Mouse (Mus musculus) spleen, postnatal 4 days (tissue): Measurements from ENCODE around the gene Dnajc4.
A peak's percentile ranks its signal among the peaks of the same experiment; 100 is the strongest.

Experiments
- DNase-seq, 2 experiments: peaks; one replicate each; pipeline ENCODE4 v3.0.0; 2022; ENCODE audit warnings: low spot score in 2 of 2

Gene Dnajc4

DNA sequence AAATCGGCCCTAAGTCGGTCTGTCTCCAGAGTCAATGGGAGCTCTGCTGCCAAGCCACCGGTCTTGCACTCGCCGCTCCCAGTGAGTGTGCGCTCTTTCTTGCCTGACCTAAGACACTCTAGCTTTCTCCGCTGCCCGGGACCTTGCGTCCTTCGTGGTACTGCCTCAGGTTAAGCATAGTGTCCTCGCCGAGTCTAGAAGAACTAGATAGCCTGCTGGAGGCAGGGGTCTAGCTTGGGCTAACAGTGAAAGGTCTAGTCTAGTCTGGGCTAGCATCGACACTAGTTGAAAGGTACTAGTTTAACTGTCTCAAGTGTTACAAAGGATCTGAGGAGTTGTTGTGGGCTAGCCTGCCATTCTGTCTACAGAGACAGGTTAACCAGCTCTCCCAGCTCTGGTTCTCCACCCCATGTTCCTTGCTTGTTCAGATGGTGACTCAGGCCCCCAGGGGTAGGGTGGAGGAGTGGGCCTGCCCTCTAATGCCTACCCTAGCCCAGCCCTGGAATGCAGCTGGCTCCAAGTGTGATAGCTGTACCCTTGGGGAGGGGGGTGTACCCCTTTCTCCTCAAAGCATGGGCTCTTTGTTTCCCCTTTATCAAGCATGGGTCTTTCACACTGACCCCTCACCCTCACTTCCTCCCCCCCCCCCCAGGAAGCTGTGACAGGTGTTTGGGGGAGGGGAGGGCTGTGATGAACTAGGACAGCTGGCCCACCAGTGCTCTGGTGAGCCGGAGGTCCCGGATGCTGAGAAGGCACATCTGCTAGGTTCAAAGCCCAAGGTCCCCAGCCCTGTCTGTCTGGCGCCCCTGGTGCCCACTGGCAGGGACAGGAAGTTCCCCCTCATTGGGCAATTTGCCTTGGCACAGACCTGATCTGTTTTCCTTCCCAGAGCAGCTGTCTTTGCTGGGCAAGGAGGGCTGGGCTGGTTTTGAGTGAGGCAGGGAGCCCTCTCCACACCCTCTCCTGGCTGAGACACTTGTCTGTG lies 16.5 kb downstream of the Dnajc4 start, which contains the start of gene Plcb3:
TSS of gene Plcb3 (minus strand) at position 934 of the 985 bp plus-strand sequence.
- peak; percentile 62 to 81 for DNase-seq

GRCm38 (mm10) chr19:6974211-6975205 lies 17.9 kb downstream of the Dnajc4 start, which contains the start of gene Ppp1r14b:
Gene Ppp1r14b (plus strand): TSS chr19:6974968.
- DNase-seq, result peak; percentile 76 to 89

GRCm38 (mm10) chr19:6973581-6974190 lies 18.7 kb downstream of the Dnajc4 start:
- DNase-seq, result no peak

GRCm38 (mm10) chr19:6972247-6972917 lies 20.0 kb downstream of the Dnajc4 start:
- DNase-seq, result no peak

DNA sequence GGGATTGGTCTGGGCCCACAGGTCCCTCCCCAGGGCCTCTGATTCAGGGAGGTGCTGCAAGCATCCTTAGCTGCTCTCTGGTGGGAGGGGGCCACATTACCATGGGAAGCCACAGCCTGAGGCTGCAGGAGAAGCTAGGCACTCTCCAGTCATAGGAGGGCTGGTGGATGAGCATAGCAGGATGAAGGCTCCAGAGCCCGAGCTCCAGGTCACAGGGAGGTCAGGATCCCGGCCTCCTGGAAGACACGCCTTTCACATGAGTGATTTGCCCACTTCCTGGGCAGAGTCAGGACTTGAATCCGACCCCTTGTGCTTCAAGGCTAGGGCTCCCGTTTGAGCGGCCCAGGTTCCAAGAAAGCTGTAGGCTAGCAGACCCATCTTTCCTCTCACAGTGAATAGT lies 20.7 kb downstream of the Dnajc4 start:
- DNase-seq, result no peak

GRCm38 (mm10) chr19:6970460-6971085 lies 21.8 kb downstream of the Dnajc4 start:
- DNase-seq, result no peak

GRCm38 (mm10) chr19:6969665-6970381 lies 22.5 kb downstream of the Dnajc4 start:
- DNase-seq, result peak; percentile 77 to 91

DNA sequence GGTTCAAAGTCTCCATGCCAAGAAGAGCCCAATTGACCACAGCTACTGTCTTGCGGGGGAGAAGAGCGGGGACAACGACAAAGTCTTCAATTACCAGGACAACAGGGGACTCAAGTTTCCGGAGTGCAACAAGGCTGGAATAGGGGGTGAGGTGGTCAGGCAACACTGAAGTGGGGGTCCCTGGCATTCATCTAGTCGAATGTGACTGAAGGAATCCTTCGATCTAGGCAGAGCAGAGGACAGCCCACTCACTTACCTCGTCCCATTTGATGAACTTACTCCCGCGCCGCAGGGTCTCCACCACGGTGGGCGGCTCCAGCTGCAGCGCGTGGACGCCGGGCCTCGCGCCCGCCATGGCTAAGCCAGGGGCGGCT lies 23.1 kb downstream of the Dnajc4 start:
- DNase-seq, result no peak

DNA sequence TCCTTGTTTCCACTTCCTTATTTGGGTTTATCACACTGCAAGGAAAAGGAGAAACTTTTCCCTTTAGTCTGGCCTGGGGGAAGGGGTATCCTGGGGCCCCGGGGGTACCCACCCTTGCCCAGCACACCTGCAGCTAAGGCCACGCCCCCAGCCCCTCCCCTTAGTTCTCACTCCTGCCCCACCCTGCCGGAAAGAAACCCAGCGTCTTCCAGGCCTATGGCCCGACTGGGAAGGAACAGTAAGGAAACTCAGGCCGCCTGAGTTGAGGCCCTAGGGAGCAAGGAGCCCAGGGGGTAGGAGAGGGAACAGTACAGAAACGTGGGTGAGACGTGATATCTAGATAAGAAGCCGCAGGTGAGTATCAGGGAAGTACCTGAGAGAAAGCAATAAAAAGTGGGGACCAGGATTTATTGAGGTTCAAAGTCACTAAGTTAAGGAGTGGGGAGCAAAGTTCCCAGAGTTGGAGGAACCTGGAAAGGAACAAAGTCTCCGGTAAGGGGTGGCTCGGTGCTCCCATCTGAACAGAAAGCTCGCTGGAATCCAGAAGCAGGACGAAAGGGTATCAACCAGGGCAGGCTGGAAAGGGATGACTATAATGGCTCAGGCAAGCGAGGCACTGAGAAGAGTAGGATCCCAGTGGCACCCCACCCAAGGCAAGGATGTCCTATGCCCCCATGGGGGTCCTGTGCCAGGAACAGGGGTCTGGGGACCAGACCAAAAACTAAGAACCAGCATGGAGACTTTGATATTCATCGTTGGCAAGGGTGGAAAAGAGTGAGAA lies 23.7 kb downstream of the Dnajc4 start:
- peak in 1 of 2 experiments; percentile 64 for DNase-seq

GRCm38 (mm10) chr19:6956461-6956860 lies 35.9 kb downstream of the Dnajc4 start:
- DNase-seq, result no peak

GRCm38 (mm10) chr19:6955424-6955823 lies 36.9 kb downstream of the Dnajc4 start:
- DNase-seq, result no peak

DNA sequence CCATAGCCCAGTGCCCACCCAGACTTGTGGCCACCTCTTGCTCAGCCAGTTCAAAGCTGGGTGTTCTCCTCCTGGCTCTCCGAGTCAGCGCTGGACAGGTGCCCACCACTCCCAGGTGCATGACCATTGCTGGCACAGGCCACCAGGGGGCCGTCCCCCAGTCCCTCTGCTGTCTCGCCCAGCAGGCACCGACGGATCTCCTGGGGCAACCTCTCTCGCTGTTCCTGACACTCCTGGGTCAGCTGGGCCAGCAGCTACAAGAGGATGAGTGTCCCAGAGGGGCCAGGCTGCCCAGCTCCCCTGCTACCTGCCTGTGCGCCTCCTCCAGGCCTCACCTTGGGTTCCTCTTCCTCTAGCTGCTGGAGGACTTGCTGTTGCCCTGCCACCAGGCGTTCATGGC lies 38.3 kb downstream of the Dnajc4 start:
- peak; percentile 48 to 78 for DNase-seq

GRCm38 (mm10) chr19:6952712-6953037 lies 39.7 kb downstream of the Dnajc4 start:
- peak in 1 of 2 experiments; percentile 68 for DNase-seq

GRCm38 (mm10) chr19:6951994-6952711 lies 40.2 kb downstream of the Dnajc4 start:
- DNase-seq, result peak; percentile 62 to 82

DNA sequence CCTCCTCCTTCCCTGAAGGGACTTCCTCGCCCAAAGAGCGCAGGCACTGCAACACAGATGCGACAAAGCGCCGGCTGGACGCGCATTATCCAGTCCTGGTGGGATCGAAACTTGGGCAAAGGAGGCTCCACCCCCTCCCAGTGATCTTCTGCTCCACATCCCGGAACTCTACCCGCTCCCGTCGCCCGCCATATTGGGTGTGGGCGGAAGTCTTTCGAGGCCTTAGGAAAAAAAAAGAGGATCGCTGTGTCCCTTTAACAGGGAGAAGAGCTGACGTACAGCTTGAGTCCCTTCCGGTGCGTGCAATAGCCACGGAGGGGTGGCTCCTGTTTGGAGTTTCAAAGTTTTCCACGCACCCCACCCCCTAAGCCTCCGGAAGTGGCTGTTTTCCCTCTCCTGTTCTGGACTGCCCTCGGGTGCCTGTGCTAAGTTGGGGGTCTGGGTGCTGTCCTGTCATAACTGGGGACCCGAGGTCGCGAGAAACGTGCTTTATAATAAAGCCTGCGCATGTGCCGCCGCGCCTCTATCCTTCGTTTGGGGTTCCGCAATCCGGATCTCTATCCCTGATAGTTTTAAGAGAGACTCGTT lies 40.9 kb downstream of the Dnajc4 start:
- DNase-seq, result peak; percentile 76 to 85

- peak in 1 of 2 experiments; percentile 68 for DNase-seq
These were observed 41.7 kb downstream of the Dnajc4 start for GRCm38 (mm10) chr19:6950613-6951153.

DNA sequence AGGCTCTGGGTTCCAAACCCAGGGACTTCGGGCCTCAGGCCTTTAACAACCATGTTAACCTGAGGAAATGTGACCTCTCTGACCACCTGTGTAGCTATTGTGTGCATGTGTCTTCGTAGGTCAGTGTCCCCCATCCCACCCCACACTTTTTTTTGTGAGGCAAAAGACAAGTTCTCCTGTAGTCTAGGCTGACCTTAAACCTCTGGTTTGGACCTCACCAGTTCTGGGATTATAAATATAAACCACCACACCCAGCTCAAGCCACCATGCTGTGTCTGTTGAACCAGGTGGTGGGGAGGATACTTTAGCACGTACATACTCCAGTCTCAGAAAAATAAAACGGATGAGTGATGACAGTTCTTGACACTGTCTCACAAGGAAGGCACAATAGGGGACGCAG lies 42.4 kb downstream of the Dnajc4 start:
- no peak for DNase-seq

GRCm38 (mm10) chr19:6949532-6949931 lies 42.8 kb downstream of the Dnajc4 start:
- DNase-seq, result no peak
